Mouse (Mus musculus): Measurements from ENCODE around the gene Rtn1. TPM values are rescaled to one million over a fixed set of nuclear protein-coding genes. Genes with fewer than 3 reads are reported as not detected.

Gene Rtn1
- total and polyA plus RNA-seq, 3 experiments = 0.44 TPM; not detected in 2

- Histone ChIP-seq H3K4me1 (ENCODE audit: insufficient read depth, low read depth, low read length) (no peaks in the 10 kb centered on the region), H3K9me3 (replicated peaks) (no peaks in the 10 kb centered on the region), H3K4me3 (ENCODE audit: low read depth, low read length) (no peak overlapping the region), H3K27me3 (ENCODE audit: insufficient read depth, low read length) (no peaks in the 10 kb centered on the region), H3K36me3 (replicated peaks) (no peaks in the 10 kb centered on the region)
- ATAC-seq (ENCODE audit: extremely low read depth, insufficient number of reproducible peaks, low FRiP score, poor library complexity, severe bottlenecking) (no peak), DNase-seq (ENCODE audit: low spot score) (no peak)
- no peak for TF ChIP-seq CTCF (IDR thresholded peaks at IDR 0.05; ENCODE audit: low read depth, low read length)
- no peak for TF ChIP-seq GATA2 (IDR thresholded peaks at IDR 0.05; ENCODE audit: borderline replicate concordance, low read depth, low read length)
- no peak for TF ChIP-seq POLR2AphosphoS5 (IDR thresholded peaks at IDR 0.05; ENCODE audit: insufficient replicate concordance, low read depth, low read length)
- no peak for TF ChIP-seq TAL1 (conservative IDR thresholded peaks at IDR 0.05; ENCODE audit: low read depth, low read length)
- no peak for TF ChIP-seq GATA1 (IDR thresholded peaks at IDR 0.05; ENCODE audit: borderline replicate concordance, low read length)
These were observed 195.3 kb downstream of the Rtn1 start for GRCm38 (mm10) chr12:72213554-72213953.

GRCm38 (mm10) chr12:72200828-72201227 lies 208.0 kb downstream of the Rtn1 start:
- no peak for DNase-seq (ENCODE audit: low spot score)
- H3K36me3 ChIP-seq (replicated peaks) = no peaks in the 10 kb centered on the region
- H3K27me3 ChIP-seq (ENCODE audit: insufficient read depth, low read length) = 0 out of 2 replicates have a peak, but pooled peaks cover 3% of the 10 kb centered on the region
- H3K9me3 ChIP-seq (replicated peaks) = peaks cover 5% of the 10 kb centered on the region; the same call in 1 of the 2 replicates
- H3K4me1 ChIP-seq (ENCODE audit: insufficient read depth, low read depth, low read length) = no peaks in the 10 kb centered on the region
- H3K4me3 ChIP-seq (ENCODE audit: low read depth, low read length) = no peak overlapping the region
- TF ChIP-seq CTCF (IDR thresholded peaks at IDR 0.05; ENCODE audit: low read depth, low read length) = no peak
- no peak for TF ChIP-seq POLR2AphosphoS5 (IDR thresholded peaks at IDR 0.05; ENCODE audit: insufficient replicate concordance, low read depth, low read length)
- no peak for TF ChIP-seq TAL1 (conservative IDR thresholded peaks at IDR 0.05; ENCODE audit: low read depth, low read length)
- no peak for TF ChIP-seq GATA2 (IDR thresholded peaks at IDR 0.05; ENCODE audit: borderline replicate concordance, low read depth, low read length)
- TF ChIP-seq GATA1 (IDR thresholded peaks at IDR 0.05; ENCODE audit: borderline replicate concordance, low read length) = no peak
- no peak for ATAC-seq (ENCODE audit: extremely low read depth, insufficient number of reproducible peaks, low FRiP score, poor library complexity, severe bottlenecking)

GRCm38 (mm10) chr12:72197925-72198486 lies 210.8 kb downstream of the Rtn1 start:
- Histone ChIP-seq H3K36me3 (replicated peaks) (no peaks in the 10 kb centered on the region), H3K4me3 (ENCODE audit: low read depth, low read length) (no peak overlapping the region), H3K27me3 (ENCODE audit: insufficient read depth, low read length) (0 out of 2 replicates have a peak, but pooled peaks cover 3% of the 10 kb centered on the region), H3K9me3 (replicated peaks) (peaks cover 5% of the 10 kb centered on the region; the same call in 1 of the 2 replicates), H3K4me1 (ENCODE audit: insufficient read depth, low read depth, low read length) (no peaks in the 10 kb centered on the region)
- DNase-seq (ENCODE audit: low spot score) (no peak), ATAC-seq (ENCODE audit: extremely low read depth, insufficient number of reproducible peaks, low FRiP score, poor library complexity, severe bottlenecking) (no peak)
- TF ChIP-seq GATA2 (IDR thresholded peaks at IDR 0.05; ENCODE audit: borderline replicate concordance, low read depth, low read length) (no peak), TAL1 (conservative IDR thresholded peaks at IDR 0.05; ENCODE audit: low read depth, low read length) (no peak)

GRCm38 (mm10) chr12:72197434-72197833 lies 211.4 kb downstream of the Rtn1 start:
- DNase-seq (ENCODE audit: low spot score) (no peak), ATAC-seq (ENCODE audit: extremely low read depth, insufficient number of reproducible peaks, low FRiP score, poor library complexity, severe bottlenecking) (no peak)
- TF ChIP-seq CTCF (IDR thresholded peaks at IDR 0.05; ENCODE audit: low read depth, low read length) = no peak
- TF ChIP-seq GATA2 (IDR thresholded peaks at IDR 0.05; ENCODE audit: borderline replicate concordance, low read depth, low read length) = no peak
- TF ChIP-seq TAL1 (conservative IDR thresholded peaks at IDR 0.05; ENCODE audit: low read depth, low read length) = no peak
- TF ChIP-seq POLR2AphosphoS5 (IDR thresholded peaks at IDR 0.05; ENCODE audit: insufficient replicate concordance, low read depth, low read length) = no peak
- TF ChIP-seq GATA1 (IDR thresholded peaks at IDR 0.05; ENCODE audit: borderline replicate concordance, low read length) = no peak
- H3K9me3 ChIP-seq (replicated peaks) = peaks cover 5% of the 10 kb centered on the region; the same call in 1 of the 2 replicates
- H3K4me3 ChIP-seq (ENCODE audit: low read depth, low read length) = no peak overlapping the region
- 0 out of 2 replicates have a peak, but pooled peaks cover 3% of the 10 kb centered on the region for H3K27me3 ChIP-seq (ENCODE audit: insufficient read depth, low read length)
- no peaks in the 10 kb centered on the region for H3K36me3 ChIP-seq (replicated peaks)
- no peaks in the 10 kb centered on the region for H3K4me1 ChIP-seq (ENCODE audit: insufficient read depth, low read depth, low read length)

- H3K4me1 ChIP-seq (ENCODE audit: insufficient read depth, low read depth, low read length) = no peaks in the 10 kb centered on the region
- H3K27me3 ChIP-seq (ENCODE audit: insufficient read depth, low read length) = peaks cover 6% of the 10 kb centered on the region; the same call in 1 of the 2 replicates
- H3K4me3 ChIP-seq (ENCODE audit: low read depth, low read length) = no peak within 1 kb of the TSS
- no peaks in the 10 kb centered on the region for H3K36me3 ChIP-seq (replicated peaks)
- no peaks in the 10 kb centered on the region for H3K9me3 ChIP-seq (replicated peaks)
- no peak for ATAC-seq (ENCODE audit: extremely low read depth, insufficient number of reproducible peaks, low FRiP score, poor library complexity, severe bottlenecking)
- TF ChIP-seq POLR2AphosphoS5 (IDR thresholded peaks at IDR 0.05; ENCODE audit: insufficient replicate concordance, low read depth, low read length) (no peak), GATA2 (IDR thresholded peaks at IDR 0.05; ENCODE audit: borderline replicate concordance, low read depth, low read length) (no peak), CTCF (IDR thresholded peaks at IDR 0.05; ENCODE audit: low read depth, low read length) (no peak), GATA1 (IDR thresholded peaks at IDR 0.05; ENCODE audit: borderline replicate concordance, low read length) (no peak), TAL1 (conservative IDR thresholded peaks at IDR 0.05; ENCODE audit: low read depth, low read length) (no peak)
- DNase-seq (ENCODE audit: low spot score) = no peak
These were observed 223.9 kb downstream of the Rtn1 start, which contains the start of gene Ccdc175 for GRCm38 (mm10) chr12:72184929-72185328. TSS of gene Ccdc175 (minus strand) at chr12:72185029.

- no peak for TF ChIP-seq GATA1 (IDR thresholded peaks at IDR 0.05; ENCODE audit: borderline replicate concordance, low read length)
- TF ChIP-seq POLR2AphosphoS5 (IDR thresholded peaks at IDR 0.05; ENCODE audit: insufficient replicate concordance, low read depth, low read length) = no peak
- TF ChIP-seq CTCF (IDR thresholded peaks at IDR 0.05; ENCODE audit: low read depth, low read length) = no peak
- no peak for TF ChIP-seq GATA2 (IDR thresholded peaks at IDR 0.05; ENCODE audit: borderline replicate concordance, low read depth, low read length)
- no peak for TF ChIP-seq TAL1 (conservative IDR thresholded peaks at IDR 0.05; ENCODE audit: low read depth, low read length)
- no peaks in the 10 kb centered on the region for H3K9me3 ChIP-seq (replicated peaks)
- DNase-seq (ENCODE audit: low spot score) = no peak
- no peak overlapping the region for H3K4me3 ChIP-seq (ENCODE audit: low read depth, low read length)
- no peaks in the 10 kb centered on the region for H3K4me1 ChIP-seq (ENCODE audit: insufficient read depth, low read depth, low read length)
- H3K36me3 ChIP-seq (replicated peaks) = no peaks in the 10 kb centered on the region
- H3K27me3 ChIP-seq (ENCODE audit: insufficient read depth, low read length) = peaks cover 2% of the 10 kb centered on the region; the same call in 1 of the 2 replicates
- no peak for ATAC-seq (ENCODE audit: extremely low read depth, insufficient number of reproducible peaks, low FRiP score, poor library complexity, severe bottlenecking)
These were observed 229.3 kb downstream of the Rtn1 start for GRCm38 (mm10) chr12:72179561-72179960.
